Mouse (Mus musculus): ENCODE measurements around the gene Lamc3. TPM values are rescaled to one million over a fixed set of nuclear protein-coding genes. Genes with fewer than 3 reads are reported as not detected.

The Lamc3 gene
- polyA plus RNA-seq, 1 experiment from 2014 or later = 3.9 TPM

GRCm38 (mm10) chr2:31945580-31945979, 58.5 kb downstream of the Lamc3 start:
- Histone ChIP-seq H3K4me3 (no peak overlapping the region), H3K9ac (no peak overlapping the region), H3K36me3 (no peaks in the 10 kb centered on the region), H3K27ac (no peak overlapping the region), H3K4me1 (peaks cover 5% of the 10 kb centered on the region), H3K4me2 (no peak overlapping the region), H3K9me3 (no peaks in the 10 kb centered on the region), H3K27me3 (no peaks in the 10 kb centered on the region)
- ATAC-seq (ENCODE audit: insufficient number of reproducible peaks, insufficient read depth, low FRiP score, low TSS enrichment, low read depth) = no peak
- 60% methylated on average over 2 of the region's 2 CpGs for WGBS

DNA sequence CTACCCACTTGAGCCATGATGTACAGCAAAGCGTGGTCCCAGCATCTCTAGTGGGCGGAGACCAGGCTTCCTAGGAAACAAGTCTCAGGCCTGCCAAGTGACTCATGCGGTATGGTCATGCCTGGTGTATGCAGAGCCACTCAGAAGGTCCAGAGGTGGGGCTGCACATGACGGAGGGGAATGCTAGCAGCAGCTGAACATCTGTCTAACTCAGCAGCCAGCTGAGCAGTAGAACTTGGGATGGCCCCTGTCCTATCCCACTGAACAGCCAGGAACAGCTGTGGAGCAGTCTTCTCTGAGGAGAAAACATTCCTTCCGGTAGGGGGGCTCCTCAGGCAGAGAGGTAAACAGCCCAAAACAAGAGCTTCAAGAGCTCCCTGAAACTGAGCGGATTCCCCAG, 61.3 kb downstream of the Lamc3 start:
- WGBS = 80% methylated on average over 6 of the region's 6 CpGs
- Histone ChIP-seq H3K9ac (no peak overlapping the region), H3K36me3 (0 out of 2 replicates have a peak, but pooled peaks cover 6% of the 10 kb centered on the region), H3K27ac (no peak overlapping the region), H3K4me2 (no peak overlapping the region), H3K4me1 (peaks cover 25% of the 10 kb centered on the region), H3K27me3 (no peaks in the 10 kb centered on the region), H3K4me3 (no peak overlapping the region), H3K9me3 (no peaks in the 10 kb centered on the region)
- no peak for ATAC-seq (ENCODE audit: insufficient number of reproducible peaks, insufficient read depth, low FRiP score, low TSS enrichment, low read depth)

DNA sequence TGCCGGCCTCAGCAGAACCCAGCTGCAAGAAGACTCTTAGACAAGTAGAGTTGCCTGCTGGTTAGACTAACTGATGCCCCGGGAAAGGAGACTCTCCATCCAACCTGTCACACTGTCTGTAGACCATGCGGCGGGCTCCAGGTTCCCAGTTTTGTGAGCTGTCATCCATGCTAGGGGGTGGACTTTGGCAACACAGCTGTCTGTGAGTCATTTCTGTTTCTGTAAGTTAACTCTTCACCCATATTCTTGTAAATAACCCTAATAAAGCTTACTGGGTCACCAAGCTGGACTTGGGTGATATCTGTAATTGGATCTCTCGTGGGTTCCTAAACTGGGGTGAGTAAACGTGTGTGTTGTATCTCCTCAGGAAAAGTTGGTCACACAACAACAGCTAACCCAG, 61.7 kb downstream of the Lamc3 start:
- Histone ChIP-seq H3K4me3 (no peak overlapping the region), H3K9me3 (no peaks in the 10 kb centered on the region), H3K9ac (no peak overlapping the region), H3K27me3 (no peaks in the 10 kb centered on the region), H3K4me1 (peaks cover 25% of the 10 kb centered on the region), H3K36me3 (peaks cover 10% of the 10 kb centered on the region; the same call in 1 of the 2 replicates), H3K4me2 (no peak overlapping the region), H3K27ac (no peak overlapping the region)
- WGBS = 74% methylated on average over 6 of the region's 6 CpGs
- no peak for ATAC-seq (ENCODE audit: insufficient number of reproducible peaks, insufficient read depth, low FRiP score, low TSS enrichment, low read depth)

DNA sequence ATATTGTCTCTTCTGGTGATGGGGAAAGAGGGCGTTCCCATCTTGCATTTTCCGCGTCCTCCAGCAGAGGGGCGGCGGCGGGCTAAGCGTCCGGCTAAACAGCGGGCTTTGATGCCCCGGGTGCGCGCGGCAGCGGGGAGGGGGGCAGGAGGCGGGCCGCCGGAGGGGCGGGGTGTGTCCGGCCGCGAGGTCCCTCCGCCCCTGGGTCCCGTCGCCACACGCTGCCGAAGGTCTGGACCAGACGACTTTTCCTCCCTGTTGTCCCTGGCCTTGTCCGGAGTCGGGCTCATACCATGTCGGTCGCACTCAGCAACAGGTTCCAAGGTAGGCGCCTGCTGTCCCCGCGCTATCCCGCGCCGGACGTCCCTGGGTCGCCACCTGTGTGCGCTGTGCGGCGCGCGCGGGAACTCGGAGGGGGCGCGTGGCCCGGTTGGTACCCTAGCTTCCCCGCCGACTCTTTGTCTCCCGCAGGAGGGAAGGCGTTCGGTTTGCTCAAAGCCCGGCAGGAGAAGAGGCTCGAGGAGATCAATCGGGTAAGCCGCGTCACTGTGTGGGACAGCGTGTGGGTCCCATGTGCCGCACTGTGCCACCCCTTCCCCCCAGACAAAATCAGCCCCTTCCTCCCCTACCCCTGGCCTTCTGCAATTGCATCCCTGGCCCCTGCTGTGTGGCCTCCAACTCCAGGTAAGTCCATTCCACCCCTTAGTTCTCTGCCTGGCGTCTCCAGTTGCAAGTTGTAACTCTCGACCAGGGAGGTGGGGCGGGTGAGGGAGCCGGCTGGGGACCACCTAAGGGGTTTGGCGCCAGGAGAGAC, 63.2 kb downstream of the Lamc3 start, which contains the start of gene Aif1l:
Aif1l (plus strand) TSS at position 82 of the 814 bp plus-strand sequence.
- no peak within 1 kb of the TSS for H3K27ac ChIP-seq
- under 1% methylated on average over 66 of the region's 66 CpGs for WGBS
- peak; percentile 46 for ATAC-seq (ENCODE audit: insufficient number of reproducible peaks, insufficient read depth, low FRiP score, low TSS enrichment, low read depth)

DNA sequence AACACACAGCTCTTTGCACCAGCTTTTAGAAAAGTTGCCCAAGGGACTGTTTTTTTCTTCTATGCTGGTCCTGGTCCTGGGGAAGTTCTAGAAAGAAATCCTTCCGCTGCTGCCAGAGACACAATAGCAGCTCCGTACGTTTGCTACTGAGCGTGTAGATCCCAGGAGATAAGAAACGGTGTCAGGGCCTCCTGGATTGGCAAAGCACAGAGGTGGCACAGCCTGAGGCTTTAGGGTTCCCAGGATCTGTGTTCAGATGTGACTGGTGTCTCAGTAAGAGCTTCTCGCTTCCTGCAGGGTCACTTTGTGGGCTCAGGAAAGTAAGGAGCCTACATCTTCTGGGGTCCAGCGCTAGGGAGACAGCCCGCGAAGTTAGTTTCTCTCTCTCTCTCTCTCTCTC, 63.9 kb downstream of the Lamc3 start:
- ATAC-seq (ENCODE audit: insufficient number of reproducible peaks, insufficient read depth, low FRiP score, low TSS enrichment, low read depth) = no peak
- no peak overlapping the region for H3K27ac ChIP-seq
- H3K4me2 ChIP-seq = peak overlapping the region; percentile 96

More for the DNA sequence above, 63.2 kb downstream of the Lamc3 start, which contains the start of gene Aif1l:
- Histone ChIP-seq H3K36me3 (peaks cover 13% of the 10 kb centered on the region; the same call in 1 of the 2 replicates), H3K27me3 (no peaks in the 10 kb centered on the region), H3K4me3 (peak within 1 kb of the TSS; percentile 77), H3K4me1 (peaks cover 25% of the 10 kb centered on the region), H3K9ac (peak within 1 kb of the TSS; percentile 84), H3K4me2 (peak within 1 kb of the TSS; percentile 96), H3K9me3 (no peaks in the 10 kb centered on the region)

DNA sequence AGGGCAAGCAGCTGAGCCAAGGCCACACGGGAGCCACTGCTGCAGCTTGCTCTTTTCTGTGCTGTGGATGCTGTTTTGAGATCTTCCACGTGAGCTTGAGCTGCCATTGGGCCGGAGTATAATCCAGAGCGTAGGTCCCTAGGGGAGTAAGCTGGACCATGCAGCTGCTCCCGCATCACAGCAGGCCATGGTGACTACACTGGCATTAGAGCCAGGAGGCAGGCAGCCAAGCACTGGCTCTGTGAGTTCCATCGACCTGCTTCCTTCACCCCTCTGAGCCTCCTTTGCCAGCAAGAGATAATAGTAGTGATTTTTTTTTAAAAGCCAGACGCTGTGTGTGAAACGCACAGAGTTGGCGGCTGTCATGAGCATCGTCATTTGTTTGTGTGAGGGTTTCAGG, 65.1 kb downstream of the Lamc3 start:
- no peak overlapping the region for H3K4me3 ChIP-seq
- 86% methylated on average over 10 of the region's 10 CpGs for WGBS
- peaks cover 15% of the 10 kb centered on the region for H3K36me3 ChIP-seq
- peak overlapping the region; percentile 36; the same call in 1 of the 2 replicates for H3K9ac ChIP-seq
- peaks cover 25% of the 10 kb centered on the region for H3K4me1 ChIP-seq
- H3K9me3 ChIP-seq = no peaks in the 10 kb centered on the region
- no peak overlapping the region for H3K4me2 ChIP-seq
- no peak for ATAC-seq (ENCODE audit: insufficient number of reproducible peaks, insufficient read depth, low FRiP score, low TSS enrichment, low read depth)
- no peak overlapping the region for H3K27ac ChIP-seq
- H3K27me3 ChIP-seq = no peaks in the 10 kb centered on the region

More for the DNA sequence above, 63.9 kb downstream of the Lamc3 start:
- H3K4me3 ChIP-seq = peak overlapping the region; percentile 77
- 20% methylated on average over 9 of the region's 9 CpGs for WGBS
- H3K9me3 ChIP-seq = no peaks in the 10 kb centered on the region
- no peaks in the 10 kb centered on the region for H3K27me3 ChIP-seq
- peak overlapping the region; percentile 84 for H3K9ac ChIP-seq
- H3K4me1 ChIP-seq = peaks cover 25% of the 10 kb centered on the region
- peaks cover 13% of the 10 kb centered on the region; the same call in 1 of the 2 replicates for H3K36me3 ChIP-seq

DNA sequence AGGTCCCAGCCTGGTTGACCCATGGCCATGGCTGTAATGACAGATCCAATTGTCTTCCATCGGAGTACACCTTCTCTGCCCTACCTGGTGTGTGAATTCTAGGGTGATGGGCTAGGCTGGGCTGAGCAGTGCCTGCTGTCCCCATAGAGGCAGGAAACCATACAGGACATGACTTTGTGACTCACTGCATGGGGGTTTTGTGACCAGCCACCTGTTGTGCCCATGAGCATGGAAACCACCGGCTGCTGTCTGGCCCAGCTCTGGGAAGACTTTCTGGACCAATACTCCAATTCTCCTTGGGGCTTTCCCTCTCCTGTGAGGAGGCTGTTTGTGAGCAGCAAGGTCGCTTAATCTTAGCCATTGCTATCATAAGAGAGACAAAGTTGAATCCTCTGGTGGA, 65.6 kb downstream of the Lamc3 start:
- Histone ChIP-seq H3K4me1 (peaks cover 25% of the 10 kb centered on the region), H3K9ac (no peak overlapping the region), H3K4me2 (no peak overlapping the region), H3K27ac (no peak overlapping the region), H3K27me3 (no peaks in the 10 kb centered on the region), H3K9me3 (no peaks in the 10 kb centered on the region), H3K36me3 (peaks cover 19% of the 10 kb centered on the region), H3K4me3 (no peak overlapping the region)
- ATAC-seq (ENCODE audit: insufficient number of reproducible peaks, insufficient read depth, low FRiP score, low TSS enrichment, low read depth) = no peak
- WGBS = 86% methylated on average over 3 of the region's 3 CpGs

DNA sequence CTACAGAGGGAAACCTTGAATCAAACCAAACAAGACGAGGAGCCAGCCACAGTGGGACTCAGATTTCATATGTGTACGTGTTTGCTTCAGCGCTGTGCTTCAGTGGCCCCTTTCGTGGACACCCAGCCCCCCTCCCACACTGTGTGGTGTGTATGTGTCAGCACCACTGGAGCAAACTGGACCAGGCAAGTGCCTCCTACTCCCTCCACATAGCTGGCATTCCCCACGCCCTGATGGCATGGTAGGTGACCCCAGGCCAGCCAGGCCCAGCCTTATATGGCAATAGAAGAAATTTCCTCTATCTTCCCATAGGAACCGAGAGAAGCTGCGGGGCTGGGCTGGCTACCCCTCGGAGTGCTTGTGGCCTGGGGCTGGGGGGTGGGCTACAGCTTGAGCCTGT, 66.6 kb downstream of the Lamc3 start:
- 0 out of 2 replicates have a peak overlapping the region, but pooled peaks have one; percentile 11 for H3K9ac ChIP-seq
- WGBS = 72% methylated on average over 8 of the region's 8 CpGs
- H3K9me3 ChIP-seq = no peaks in the 10 kb centered on the region
- no peak overlapping the region for H3K4me2 ChIP-seq
- no peaks in the 10 kb centered on the region for H3K27me3 ChIP-seq
- H3K4me3 ChIP-seq = no peak overlapping the region
- H3K4me1 ChIP-seq = peaks cover 25% of the 10 kb centered on the region
- H3K36me3 ChIP-seq = peaks cover 19% of the 10 kb centered on the region
- ATAC-seq (ENCODE audit: insufficient number of reproducible peaks, insufficient read depth, low FRiP score, low TSS enrichment, low read depth) = no peak
- H3K27ac ChIP-seq = no peak overlapping the region

- Histone ChIP-seq H3K36me3 (peaks cover 29% of the 10 kb centered on the region), H3K4me1 (peaks cover 23% of the 10 kb centered on the region), H3K4me2 (no peak overlapping the region), H3K27ac (no peak overlapping the region), H3K27me3 (no peaks in the 10 kb centered on the region), H3K9ac (no peak overlapping the region), H3K9me3 (no peaks in the 10 kb centered on the region), H3K4me3 (no peak overlapping the region)
- 85% methylated on average over 9 of the region's 9 CpGs for WGBS
- no peak for ATAC-seq (ENCODE audit: insufficient number of reproducible peaks, insufficient read depth, low FRiP score, low TSS enrichment, low read depth)
Observed at GRCm38 (mm10) chr2:31954779-31955181, 67.7 kb downstream of the Lamc3 start.

- no peak overlapping the region for H3K9ac ChIP-seq
- no peak for ATAC-seq (ENCODE audit: insufficient number of reproducible peaks, insufficient read depth, low FRiP score, low TSS enrichment, low read depth)
- H3K27me3 ChIP-seq = no peaks in the 10 kb centered on the region
- H3K4me2 ChIP-seq = no peak overlapping the region
- no peak overlapping the region for H3K27ac ChIP-seq
- 90% methylated on average over 5 of the region's 5 CpGs for WGBS
- peaks cover 35% of the 10 kb centered on the region for H3K36me3 ChIP-seq
- peaks cover 19% of the 10 kb centered on the region for H3K4me1 ChIP-seq
- H3K4me3 ChIP-seq = no peak overlapping the region
- no peaks in the 10 kb centered on the region for H3K9me3 ChIP-seq
Observed at GRCm38 (mm10) chr2:31955686-31956085, 68.6 kb downstream of the Lamc3 start.

- WGBS = 93% methylated on average over 10 of the region's 10 CpGs
- ATAC-seq (ENCODE audit: insufficient number of reproducible peaks, insufficient read depth, low FRiP score, low TSS enrichment, low read depth) = no peak
- no peak overlapping the region for H3K9ac ChIP-seq
Observed at GRCm38 (mm10) chr2:31957211-31957610, 70.1 kb downstream of the Lamc3 start.

DNA sequence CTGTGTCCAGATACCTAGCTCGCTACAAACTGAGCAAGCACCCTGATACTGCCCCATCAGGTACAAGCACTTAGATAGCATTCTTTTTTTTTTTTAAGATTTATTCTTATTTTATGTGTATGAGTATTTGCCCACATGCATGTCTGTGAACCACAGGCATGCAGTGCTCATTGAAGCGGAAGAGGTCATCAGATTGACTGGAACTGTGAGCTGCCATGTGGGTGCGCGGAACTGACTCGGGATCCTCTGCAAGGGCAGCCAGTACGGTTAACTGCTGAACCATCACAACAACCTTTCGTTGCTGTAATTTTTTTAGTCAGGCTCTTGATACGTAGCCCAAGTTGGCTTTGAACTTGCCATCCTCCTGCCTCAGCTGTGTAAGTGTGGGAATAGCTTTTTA, 73.9 kb downstream of the Lamc3 start:
- H3K4me3 ChIP-seq = no peak overlapping the region
- H3K27me3 ChIP-seq = no peaks in the 10 kb centered on the region
- no peak overlapping the region for H3K27ac ChIP-seq
- H3K4me2 ChIP-seq = no peak overlapping the region
- H3K9me3 ChIP-seq = no peaks in the 10 kb centered on the region
- no peak overlapping the region for H3K9ac ChIP-seq
- ATAC-seq (ENCODE audit: insufficient number of reproducible peaks, insufficient read depth, low FRiP score, low TSS enrichment, low read depth) = no peak
- H3K4me1 ChIP-seq = no peaks in the 10 kb centered on the region
- WGBS = 92% methylated on average over 8 of the region's 8 CpGs
- H3K36me3 ChIP-seq = peaks cover 42% of the 10 kb centered on the region

More at GRCm38 (mm10) chr2:31957211-31957610, 70.1 kb downstream of the Lamc3 start:
- H3K27me3 ChIP-seq = no peaks in the 10 kb centered on the region
- H3K4me2 ChIP-seq = no peak overlapping the region
- H3K4me3 ChIP-seq = no peak overlapping the region
- H3K9me3 ChIP-seq = no peaks in the 10 kb centered on the region
- peaks cover 4% of the 10 kb centered on the region for H3K4me1 ChIP-seq
- H3K27ac ChIP-seq = no peak overlapping the region
- peaks cover 40% of the 10 kb centered on the region for H3K36me3 ChIP-seq
